Mouse (Mus musculus): ENCODE data around the gene Atp4a.
A peak's percentile ranks its signal among the peaks of the same experiment; 100 is the strongest.

The Atp4a gene

DNA sequence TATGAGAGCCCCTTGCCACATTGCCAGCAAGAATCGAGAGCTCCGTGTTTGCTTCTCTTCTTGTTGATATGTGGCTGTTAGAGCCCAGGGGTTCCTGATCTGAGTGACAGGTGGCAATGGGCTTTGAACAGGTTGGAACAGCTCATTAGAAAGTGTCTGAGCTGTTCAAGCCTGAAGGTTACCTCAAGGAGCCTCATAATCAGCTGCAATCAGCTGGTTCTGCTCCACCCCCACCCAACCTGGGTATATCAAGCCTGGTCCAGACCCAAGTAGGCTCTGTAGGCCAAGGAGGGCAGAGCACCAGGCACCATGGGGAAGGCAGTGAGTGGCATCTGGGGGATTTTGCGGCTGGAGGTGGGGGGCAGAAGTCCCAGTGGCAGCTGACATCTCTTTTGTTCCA lies at the start of gene Atp4a:
Gene Atp4a, plus strand, starts transcription at position 268 of the 400 bp plus-strand sequence.
- no peak for DNase-seq (ENCODE audit: low read depth, low spot score)

DNA sequence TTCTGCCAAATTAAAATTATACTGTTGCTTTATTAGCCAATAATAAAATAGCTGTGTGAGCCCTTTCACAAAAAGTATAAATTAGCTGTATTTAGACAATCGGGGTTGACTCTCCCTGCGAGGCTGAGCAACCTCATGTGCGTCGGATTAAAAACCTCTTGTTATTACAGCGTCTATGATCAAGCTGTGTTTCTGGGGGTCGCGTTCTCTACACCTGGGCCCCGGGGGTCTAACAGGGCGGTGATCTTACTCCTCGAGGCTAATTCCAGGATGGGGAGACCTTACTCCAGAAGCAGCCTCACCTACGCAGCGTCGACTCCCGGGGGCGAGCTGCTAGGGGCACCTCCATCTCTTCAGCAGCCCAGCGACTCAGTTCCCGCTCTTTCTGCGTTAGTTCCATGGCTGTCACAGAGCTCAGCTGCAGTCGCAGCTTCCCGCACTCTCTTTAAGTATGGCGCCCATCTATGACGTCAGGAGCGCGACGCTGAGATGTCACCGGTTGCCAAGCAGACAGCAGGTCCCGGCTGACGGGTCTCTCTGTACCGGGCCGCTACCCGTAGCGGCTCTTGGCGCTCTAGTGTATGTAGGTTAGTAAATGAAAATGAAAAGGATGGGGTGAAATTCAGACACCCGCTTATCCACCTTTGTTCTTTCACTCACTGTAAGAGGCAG lies 47.3 kb upstream of the Atp4a start, which contains the start of gene Haus5:
Gene Haus5, minus strand, starts transcription at position 466 of the 672 bp plus-strand sequence.
- DNase-seq (ENCODE audit: low read depth, low spot score) = peak; percentile 89

DNA sequence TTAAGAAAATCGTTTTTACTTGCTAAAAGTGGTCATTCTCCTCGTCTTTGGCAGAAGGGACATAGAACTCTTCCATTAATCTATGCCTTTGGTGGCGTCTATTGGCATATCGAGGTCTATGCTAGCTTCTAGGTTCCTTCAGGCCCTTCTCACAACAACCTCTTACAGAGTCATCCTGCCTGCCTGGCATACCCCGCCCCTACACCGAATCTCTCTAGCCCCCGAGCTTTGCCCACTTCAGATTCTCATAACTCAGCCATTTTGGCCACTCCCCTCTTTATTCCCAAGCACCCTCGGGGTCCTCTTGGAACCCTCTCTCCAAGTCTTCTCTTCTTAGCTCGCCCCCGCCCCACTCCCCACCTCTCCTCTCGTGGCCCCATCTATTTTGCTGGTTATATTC lies 46.7 kb upstream of the Atp4a start:
- DNase-seq (ENCODE audit: low read depth, low spot score) = no peak

DNA sequence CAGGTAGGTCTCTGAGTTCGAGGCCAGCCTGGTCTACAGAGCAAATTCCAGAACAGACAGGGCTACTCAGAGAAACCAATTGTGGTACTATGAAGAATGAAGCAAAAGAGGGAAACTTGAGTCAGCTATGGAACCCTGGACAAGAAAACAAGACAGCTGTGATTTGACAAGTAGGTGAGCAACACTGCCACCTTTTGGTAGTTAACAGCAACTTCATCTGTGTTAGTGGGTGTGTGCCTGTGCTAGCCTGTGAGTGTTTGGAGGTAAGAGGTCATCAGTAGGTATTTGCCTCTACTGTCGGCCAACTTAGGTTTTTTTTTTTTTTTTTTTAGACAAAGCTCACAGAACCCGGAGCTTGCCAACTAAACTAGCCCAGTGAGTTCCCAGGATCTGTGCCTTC lies 42.8 kb upstream of the Atp4a start:
- DNase-seq (ENCODE audit: low read depth, low spot score) = no peak

DNA sequence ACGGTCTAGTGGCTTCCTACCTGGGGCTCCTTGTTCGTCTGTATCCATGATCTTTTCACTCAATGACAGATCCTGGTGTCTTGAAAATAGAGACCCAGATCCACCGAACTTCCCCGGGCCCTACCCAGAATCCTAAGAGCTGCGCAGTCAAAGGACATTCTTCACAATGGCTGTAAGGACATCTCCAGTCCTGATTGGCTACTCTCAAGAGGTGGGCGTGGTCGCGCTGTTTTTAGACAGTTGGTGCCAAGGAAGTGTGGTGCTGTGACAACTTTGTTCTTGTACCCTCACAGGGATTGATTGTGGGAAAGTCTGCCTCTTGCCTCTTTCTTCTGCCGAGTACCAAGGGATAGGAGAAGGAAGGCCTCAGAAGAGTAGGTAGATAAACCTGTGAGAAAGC lies 40.5 kb upstream of the Atp4a start, which contains the start of gene Pmis2:
Gene Pmis2, minus strand, starts transcription at position 126 of the 400 bp plus-strand sequence.
- DNase-seq (ENCODE audit: low read depth, low spot score) = no peak

DNA sequence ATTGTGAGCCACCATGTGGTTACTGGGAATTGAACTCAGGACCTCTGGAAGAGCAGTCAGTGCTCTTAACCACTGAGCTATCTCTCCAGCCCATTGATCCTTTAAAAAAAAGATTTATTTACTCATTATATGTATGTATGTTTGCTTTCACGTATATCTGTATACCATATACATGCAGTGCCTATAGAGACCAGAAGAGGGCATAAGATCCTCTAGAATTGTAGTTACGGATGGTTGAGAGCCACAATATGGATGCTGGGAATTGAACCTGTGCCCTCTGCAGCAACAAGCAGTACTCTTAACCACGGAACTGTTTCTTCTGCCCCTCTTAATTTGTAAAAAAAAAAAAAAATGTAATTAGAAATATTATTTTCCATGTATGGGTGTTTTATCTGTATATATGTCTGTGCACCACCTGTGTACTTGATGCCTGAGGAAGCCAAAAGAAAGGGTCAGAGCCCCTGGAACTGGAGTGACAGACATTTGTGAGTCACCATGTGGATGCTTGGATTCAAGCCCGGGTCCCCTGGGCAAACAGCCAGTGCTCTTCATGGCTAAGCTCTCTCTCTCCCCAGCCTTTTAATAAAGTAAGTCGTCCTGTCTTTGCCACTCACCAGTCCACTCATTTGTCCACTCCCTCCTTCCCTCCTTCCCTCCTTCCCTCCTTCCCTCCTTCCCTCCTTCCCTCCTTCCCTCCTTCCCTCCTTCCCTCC lies 33.6 kb upstream of the Atp4a start:
- no peak for DNase-seq (ENCODE audit: low read depth, low spot score)

DNA sequence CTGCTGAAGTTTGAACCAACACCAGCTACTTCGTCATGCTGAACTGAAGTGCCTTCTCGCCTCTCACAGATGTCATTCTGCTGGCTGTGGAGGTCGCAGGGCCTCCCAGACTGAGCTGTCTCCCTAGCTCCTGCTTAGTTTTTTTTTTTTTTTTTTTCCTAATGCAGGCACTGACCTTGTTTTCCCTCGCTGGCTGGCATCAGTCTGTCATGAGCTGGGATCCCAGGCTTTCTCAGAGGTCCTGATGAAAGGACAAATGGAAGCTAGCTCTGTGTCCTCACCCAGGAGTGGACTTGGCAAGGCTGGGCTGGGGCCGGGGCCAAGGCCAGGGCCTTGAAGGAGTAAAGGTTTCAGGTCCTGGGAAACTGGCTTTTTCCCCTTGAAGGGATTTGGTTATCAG lies 30.1 kb upstream of the Atp4a start:
- DNase-seq (ENCODE audit: low read depth, low spot score) = no peak

DNA sequence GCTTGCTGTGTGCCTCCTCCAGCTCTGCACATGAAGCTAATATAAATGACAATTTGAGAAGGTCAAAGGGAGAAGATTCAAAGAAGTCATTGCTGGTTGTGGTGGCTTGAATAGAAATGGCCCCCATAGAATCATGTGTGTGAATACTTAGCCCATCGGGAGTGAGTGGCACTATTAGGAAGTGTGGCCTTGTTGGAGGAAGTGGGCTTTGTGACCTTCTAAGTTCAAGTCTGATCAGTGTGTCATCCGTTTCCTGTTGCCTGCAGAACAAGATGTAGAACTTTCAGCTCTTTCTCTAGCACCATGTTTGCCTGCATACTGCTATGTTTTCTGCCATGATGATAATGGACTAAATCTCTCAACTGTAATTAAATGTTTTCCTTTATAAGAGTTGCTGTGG lies 28.6 kb upstream of the Atp4a start:
- DNase-seq (ENCODE audit: low read depth, low spot score) = no peak

DNA sequence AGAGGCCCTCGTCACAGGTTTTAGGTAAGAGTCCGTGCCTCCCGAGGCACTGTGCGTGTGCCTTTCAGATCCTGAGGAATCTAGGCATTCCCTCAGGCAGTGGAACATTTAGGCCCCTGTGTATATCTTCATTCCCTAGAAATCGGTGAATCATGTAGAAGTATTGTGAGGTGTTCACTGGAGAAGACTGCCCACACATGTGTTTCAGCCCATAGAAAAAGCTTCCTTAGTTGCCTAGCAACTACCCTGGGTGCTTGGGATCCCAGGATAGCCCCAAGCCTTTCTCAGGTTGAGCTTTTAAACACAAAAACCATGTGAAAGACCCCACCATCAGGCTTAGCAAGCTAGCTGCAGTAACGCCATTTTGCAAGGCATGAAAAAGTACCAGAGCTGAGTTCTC lies 23.7 kb upstream of the Atp4a start:
- no peak for DNase-seq (ENCODE audit: low read depth, low spot score)

DNA sequence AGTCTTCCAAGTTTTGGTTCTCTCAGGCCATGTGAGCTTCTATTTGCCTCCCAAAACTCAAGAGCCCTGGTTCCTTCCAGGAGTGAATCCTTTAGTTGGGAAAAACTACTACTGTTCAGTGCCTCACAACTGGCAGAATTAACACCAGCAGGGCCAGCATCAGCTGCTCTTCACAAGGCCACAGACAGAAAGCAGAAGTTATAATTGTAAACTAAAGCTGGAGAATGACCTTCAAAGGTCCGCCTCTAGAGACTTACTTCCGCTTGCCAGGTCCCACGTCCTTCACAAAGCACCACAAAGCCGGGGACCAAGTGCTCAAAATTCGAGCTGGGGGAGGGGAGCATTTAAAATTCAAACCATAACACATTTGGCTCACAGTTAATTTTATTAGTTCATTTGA lies 13.9 kb upstream of the Atp4a start:
- no peak for DNase-seq (ENCODE audit: low read depth, low spot score)

DNA sequence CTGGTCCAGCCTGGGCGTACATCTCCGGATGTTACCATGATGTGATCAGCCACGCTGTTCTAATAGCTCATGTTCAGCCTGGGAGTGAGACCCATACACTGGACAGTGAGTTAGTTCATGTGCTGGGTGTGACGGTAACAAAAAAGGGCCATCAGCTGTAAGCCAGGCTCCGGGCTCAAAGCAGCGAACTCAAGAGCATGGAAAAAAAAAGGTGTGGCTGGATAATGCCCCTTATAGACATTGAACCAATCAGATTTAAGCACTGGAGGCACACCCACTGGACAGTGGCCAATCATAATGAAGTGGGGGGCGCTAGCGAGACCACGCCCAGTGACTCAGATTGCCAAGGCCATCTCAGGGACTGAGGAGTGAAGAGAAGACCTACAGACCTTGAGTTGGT lies 13.4 kb upstream of the Atp4a start, which contains the start of gene 2200002J24Rik:
Gene 2200002J24Rik, plus strand, starts transcription at position 338 of the 400 bp plus-strand sequence.
- DNase-seq (ENCODE audit: low read depth, low spot score) = no peak

DNA sequence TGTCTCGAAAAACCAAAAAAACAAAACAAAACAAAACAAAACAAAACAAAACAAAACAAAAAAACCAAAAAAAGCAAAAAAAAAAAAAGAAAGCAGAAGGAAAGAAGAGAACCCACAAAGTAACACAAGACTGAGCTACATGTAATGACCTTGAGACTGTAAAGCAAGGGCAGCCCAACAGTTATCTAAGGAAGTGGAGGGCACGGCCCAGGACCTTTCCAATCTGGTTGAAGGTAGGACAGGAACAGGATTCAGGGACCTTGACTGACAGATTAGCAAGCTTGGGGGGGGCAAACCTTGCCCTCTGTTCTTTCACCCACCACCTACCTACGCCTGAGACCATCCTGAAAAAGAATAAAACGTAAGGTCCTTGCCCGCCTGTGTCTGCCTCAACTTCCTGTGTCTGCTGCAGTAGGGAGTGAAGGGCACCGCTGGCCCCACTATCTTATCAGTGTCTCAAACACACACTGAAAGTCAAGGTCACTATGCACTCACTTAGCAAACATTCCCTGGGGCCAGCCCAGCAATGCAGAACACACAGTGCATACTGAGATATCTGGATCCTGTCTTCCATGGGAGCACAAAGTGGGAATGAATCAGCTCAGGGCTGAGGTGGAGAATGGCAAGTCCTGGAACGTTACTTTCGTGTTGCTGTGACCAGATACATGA lies 5.7 kb upstream of the Atp4a start:
- no peak for DNase-seq (ENCODE audit: low read depth, low spot score)

DNA sequence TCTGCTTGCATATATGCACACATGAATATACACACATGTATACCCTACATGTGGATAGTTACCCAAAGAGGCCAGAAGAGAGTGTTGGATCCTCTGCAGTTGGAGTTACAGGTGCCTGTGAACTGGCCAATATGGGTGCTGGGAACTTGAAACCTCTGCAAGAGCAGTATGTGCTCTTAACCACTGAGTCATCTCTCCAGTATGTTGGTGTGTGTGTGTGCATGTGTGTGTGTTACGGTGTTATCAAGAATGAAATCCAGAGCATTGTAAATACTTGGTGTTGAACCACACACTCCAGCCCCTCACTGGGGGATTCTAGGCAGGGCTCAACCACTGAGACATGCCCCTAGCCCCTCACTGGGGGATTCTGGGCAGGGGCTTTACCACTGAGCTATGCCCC lies 4.6 kb upstream of the Atp4a start:
- no peak for DNase-seq (ENCODE audit: low read depth, low spot score)

DNA sequence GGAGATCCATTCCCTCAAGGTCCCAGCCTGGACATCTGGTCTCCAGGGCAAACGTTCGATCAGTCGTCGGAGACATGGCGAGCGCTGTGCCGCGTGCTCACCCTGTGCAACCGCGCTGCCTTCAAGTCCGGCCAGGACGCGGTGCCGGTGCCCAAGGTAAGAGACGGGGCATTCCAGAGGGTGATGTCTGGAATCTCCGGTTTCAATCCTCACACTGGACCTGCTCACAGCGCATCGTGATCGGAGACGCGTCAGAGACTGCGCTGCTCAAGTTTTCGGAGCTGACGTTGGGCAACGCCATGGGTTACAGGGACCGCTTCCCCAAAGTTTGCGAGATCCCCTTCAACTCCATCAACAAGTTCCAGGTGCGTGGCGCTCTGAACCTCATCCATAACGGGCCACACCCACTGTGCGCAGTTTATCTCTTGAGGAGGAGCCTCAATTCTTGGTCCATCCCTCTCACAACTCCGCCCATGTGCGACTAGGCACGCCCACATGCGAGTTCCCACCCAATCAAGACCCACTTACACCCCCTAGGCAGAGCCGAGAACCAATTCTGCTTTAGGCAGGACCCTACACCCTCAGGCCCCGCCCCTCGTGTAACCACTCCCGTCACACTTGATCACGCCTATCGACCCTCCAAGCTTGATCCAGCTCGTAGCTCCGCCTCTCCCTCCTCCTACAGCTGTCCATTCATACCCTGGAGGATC lies 5.2 kb downstream of the Atp4a start:
- no peak for DNase-seq (ENCODE audit: low read depth, low spot score)

DNA sequence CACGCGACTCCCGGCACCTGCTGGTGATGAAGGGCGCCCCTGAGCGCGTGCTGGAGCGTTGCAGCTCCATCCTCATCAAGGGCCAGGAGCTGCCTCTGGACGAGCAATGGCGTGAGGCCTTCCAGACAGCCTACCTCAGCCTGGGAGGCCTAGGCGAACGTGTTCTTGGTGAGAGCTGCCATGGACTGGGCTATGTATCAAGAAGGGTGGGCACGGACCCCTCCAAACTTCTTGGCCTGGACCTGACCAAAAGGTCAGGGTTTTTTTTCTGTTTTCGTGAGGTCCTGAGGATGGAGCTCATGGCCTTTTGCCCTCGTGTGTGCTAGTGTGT lies 5.7 kb downstream of the Atp4a start:
- DNase-seq (ENCODE audit: low read depth, low spot score) = no peak

DNA sequence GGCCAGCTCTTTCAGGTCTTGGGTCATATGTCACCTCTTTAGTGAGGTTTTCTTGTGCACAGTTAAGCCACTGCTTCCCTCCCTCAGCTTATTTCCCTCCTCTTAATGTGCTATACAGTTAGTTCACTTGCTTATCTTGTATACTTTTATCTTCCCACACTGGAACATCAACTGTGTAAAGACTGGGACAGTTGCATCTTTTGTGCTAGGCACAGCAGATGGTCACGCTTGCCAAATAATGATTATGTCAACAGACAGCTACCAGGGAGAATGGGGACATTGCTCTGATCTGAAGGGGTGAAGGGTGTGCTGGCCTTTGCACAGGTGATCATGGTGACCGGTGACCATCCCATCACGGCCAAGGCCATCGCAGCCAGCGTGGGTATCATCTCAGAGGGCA lies 7.7 kb downstream of the Atp4a start:
- DNase-seq (ENCODE audit: low read depth, low spot score) = no peak

DNA sequence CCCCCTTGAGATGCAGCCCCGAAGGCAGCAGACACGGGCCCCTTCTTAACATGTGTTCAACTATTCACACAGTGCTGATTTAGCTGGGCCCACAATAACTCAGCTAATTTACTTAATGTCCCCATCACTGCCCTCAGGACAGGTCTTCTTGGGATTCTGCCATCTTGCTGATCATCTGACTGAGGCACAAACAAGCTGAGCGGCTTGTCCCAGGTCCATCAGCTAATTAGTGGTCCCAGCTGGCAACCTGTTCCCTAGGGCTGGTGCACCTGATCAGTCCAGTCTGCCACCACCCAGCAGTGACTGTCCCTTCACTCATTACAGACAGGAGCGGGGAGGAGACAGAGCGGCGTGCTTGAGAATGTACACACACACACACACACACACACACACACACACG lies 9.3 kb downstream of the Atp4a start:
- no peak for DNase-seq (ENCODE audit: low read depth, low spot score)

DNA sequence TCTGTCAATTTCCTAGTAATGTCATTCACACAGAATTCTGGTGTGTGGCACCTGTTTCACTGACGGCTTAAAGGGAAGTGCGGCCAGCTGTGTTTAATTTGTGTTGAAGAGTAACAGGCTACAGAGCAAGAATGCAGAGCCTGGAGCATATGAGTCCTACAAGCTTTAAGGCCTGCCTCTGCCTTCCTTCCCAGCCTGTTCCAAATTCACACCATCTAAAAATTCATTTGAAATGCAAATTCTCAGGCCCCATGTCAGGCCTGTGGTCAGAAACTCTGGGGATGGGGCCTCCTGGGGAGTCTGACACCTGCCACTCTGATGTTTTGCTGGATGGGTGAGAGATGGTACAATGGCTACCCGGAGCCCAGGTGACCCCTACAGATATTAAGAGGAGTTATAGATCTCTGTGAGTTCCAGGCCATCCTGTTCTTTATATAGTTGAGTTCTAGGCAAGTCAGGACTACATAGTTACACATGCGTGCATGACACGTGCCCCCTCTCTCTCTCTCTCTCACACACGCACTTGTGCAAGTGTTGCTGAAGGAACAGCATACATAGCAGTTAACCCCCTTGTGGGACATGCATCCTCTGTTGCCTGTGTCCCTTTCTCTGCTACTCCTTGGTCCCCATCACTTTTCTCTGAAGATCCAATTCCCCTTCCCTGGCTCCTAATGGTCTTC lies 11.4 kb downstream of the Atp4a start:
- DNase-seq (ENCODE audit: low read depth, low spot score) = no peak

DNA sequence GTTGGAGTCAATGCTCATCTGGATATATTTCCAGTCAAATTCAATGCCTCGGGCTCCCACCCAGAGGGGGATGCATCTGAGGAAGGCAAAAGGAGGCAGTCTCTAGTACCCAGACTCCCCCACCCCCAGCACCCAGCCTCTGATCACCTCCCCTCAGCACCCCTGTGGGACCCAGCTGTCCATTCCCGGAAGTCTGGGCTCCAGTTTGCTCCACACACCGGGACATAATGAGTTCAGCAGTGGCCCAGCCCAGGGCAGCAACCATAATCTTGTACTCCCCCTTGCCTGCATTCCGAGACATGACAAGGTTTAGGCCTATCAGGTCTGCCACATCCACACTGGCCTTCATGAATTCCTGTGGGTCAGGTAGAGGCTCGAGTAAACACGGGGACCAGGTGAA lies 16.2 kb downstream of the Atp4a start:
- no peak for DNase-seq (ENCODE audit: low read depth, low spot score)

DNA sequence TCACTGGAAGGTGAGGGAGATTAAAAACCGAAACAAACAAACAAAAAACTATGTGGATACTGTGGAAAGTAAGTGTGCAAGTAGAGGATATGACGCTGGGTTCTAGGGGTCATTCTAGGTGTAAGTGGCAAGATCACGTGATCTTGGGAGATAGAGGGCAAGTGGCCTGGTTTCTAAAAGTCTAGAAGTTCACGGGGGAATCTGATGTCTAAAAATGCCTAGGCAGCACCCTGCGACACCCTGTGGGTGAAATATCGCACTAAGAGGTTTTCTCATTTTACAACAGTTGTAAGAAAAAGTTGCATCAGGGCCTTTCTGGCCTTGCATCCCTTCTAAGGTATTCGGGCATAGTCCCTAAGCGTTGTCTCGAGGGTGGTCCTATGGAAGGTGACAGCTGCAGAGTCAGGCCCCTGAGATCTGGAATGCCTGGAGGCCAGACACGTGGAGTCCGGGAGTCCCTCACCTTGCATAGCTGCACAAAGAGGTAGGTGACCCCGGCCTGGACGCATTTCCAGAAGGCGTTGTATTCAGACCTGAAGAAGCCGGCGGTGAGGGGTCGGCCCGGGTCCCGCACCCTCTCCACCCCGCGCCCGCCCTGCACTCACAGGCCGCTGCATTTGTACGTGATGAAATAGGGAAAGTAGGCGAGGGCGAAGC lies 16.9 kb downstream of the Atp4a start:
- no peak for DNase-seq (ENCODE audit: low read depth, low spot score)
